Mouse (Mus musculus) lung, embryonic 15.5 days (tissue): ENCODE measurements at regions not wholly inside any gene's neighbourhood (a gene's known extent, or its start where the extent isn't known, plus 50 kb on each side); places are given as distances from the start of the nearest gene placed in this dataset.
A peak's percentile ranks its signal among the peaks of the same experiment; 100 is the strongest.
"Not testable (repeated sequence)": the region's sequence is repeated elsewhere in the genome, so short reads cannot be mapped to it uniquely, and the experiment has no call there.

ENCODE experiments used
- ATAC-seq: fragments of 200-750 bp; cut with Nextera tagmentation; 2 replicates; pipeline ENCODE4 v1.8.0; 2017; ENCODE audit warnings: moderate number of reproducible peaks, borderline replicate concordance; ENCODE audit not compliant: low FRiP score, low TSS enrichment; ENCODE audit errors: extremely low read depth
- H3K27ac ChIP-seq: fragments of 300-500 bp; sonication (generic); 2 replicates; pipeline ENCODE4 v1.5.1; 2015; ENCODE audit warnings: moderate library complexity, mild to moderate bottlenecking, inconsistent platforms
- H3K27me3 ChIP-seq: fragments of 300-500 bp; sonication (generic); 2 replicates; pipeline ENCODE4 v1.6.1; 2015; ENCODE audit warnings: inconsistent platforms
- H3K36me3 ChIP-seq: fragments of 300-500 bp; sonication (generic); 2 replicates; pipeline ENCODE4 v1.6.1; 2015; ENCODE audit warnings: inconsistent platforms
- H3K4me1 ChIP-seq: fragments of 300-500 bp; sonication (generic); 2 replicates; pipeline ENCODE4 v1.6.1; 2015; ENCODE audit warnings: inconsistent platforms
- H3K4me2 ChIP-seq: fragments of 300-500 bp; sonication (generic); 2 replicates; pipeline ENCODE4 v1.6.1; 2015; ENCODE audit warnings: inconsistent platforms, mild to moderate bottlenecking, moderate library complexity
- H3K4me3 ChIP-seq: fragments of 300-500 bp; sonication (generic); 2 replicates; pipeline ENCODE4 v1.5.1; 2015; ENCODE audit warnings: mild to moderate bottlenecking, inconsistent platforms
- H3K9ac ChIP-seq: fragments of 300-500 bp; sonication (generic); 2 replicates; pipeline ENCODE4 v1.6.1; 2015; ENCODE audit warnings: inconsistent platforms
- H3K9me3 ChIP-seq: fragments of 300-500 bp; sonication (generic); 2 replicates; pipeline ENCODE4 v1.6.1; 2016; ENCODE audit warnings: inconsistent platforms
- WGBS: fragments of 180-500 bp; shearing (Covaris S2); methylation state at CpG from one replicate; pipeline ENCODE4 v1.1.7; 2015; 5-methylcytosine and 5-hydroxymethylcytosine counted together

DNA sequence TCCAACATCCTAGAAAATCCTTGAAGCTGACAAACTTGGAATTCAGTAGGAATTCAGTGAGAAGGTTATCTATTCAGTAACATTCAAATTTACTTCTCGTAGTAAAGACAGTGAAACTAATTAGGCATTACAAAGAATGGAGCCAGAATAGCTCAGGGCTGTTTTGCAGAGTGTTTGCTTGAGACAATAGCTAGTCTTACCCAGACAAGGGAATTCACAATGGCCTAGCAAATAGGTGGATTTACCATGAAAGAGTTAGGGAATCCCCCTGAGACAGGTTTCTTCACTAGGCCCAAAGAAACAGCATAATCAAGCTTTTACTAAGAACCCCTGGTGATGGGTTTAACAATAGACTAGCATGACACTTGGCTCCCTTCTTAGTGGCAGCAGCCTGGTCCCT lies 699.2 kb upstream of the Dmd start:
- H3K4me3 ChIP-seq, H3K9me3 ChIP-seq, H3K27me3 ChIP-seq, H3K36me3 ChIP-seq, H3K4me1 ChIP-seq, H3K27ac ChIP-seq, H3K9ac ChIP-seq, ATAC-seq, H3K4me2 ChIP-seq: not testable (repeated sequence)
- WGBS = 69% methylated on average over 1 of the region's 1 CpGs

DNA sequence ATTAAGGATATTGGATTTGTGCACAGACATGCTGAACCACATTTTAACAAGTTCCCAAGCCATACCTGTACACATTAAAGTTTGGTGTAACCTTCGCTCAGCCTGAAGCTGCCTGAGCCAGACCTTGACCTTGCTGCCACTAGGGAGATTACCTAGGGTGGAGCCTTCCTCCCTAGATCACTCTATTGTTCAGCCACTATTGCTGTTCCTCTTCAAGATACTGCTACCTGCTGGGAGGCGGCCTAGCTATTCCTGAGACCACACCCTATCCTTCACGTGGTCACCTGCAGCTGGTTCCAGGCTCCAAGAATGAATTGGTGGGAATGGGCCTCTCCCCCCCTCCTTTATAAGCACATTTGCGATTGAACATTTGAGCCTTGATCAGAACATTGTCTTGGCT lies 666.3 kb upstream of the Dmd start:
- 75% methylated on average over 4 of the region's 4 CpGs for WGBS
- not testable (repeated sequence) for H3K9ac ChIP-seq, ATAC-seq, H3K27ac ChIP-seq, H3K4me2 ChIP-seq, H3K4me1 ChIP-seq, H3K27me3 ChIP-seq, H3K36me3 ChIP-seq, H3K4me3 ChIP-seq, H3K9me3 ChIP-seq

DNA sequence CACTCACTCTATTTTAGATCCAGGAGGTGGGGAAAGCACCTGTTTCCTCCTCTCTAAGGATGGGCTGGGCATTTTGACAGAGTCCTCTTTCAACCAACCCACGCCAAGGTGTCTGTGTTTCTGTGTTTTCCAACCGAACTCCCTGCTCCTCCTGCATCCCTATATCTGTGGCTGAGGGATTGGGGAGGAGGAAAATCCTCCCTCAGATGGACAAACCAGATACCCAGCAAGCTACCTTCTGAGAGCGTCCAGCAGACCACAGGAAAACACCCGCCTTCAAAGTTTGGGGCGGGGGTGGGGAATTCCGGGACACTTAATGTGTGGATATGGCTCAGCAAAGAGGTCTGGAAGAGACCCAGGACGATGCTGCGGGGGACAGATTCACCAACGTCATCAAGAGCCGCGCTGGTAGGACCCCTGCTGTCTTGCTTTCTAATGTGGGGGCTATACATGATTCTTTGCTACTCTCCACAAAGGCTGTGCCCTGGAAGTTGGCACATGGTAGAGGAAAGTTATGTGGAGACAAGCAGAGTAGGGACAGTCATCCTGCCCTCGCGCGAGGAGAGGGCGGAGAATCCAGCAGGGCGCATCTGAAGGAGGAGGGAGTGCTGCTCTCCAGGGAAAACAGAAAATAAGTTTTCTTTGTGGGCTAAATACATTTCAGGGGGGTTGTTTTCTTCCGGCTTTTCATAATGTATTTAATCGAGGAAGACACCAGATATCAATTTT lies 637.7 kb upstream of the Dmd start:
- Histone ChIP-seq H3K4me1 (no peaks in the 10 kb centered on the region), H3K9me3 (no peaks in the 10 kb centered on the region), H3K9ac (no peak overlapping the region), H3K4me3 (peak overlapping the region; percentile 15; the same call in 1 of the 2 replicates), H3K36me3 (no peaks in the 10 kb centered on the region), H3K4me2 (peak overlapping the region; percentile 37), H3K27ac (no peak overlapping the region), H3K27me3 (no peaks in the 10 kb centered on the region)
- no peak for ATAC-seq
- 24% methylated on average over 18 of the region's 18 CpGs for WGBS
